Mouse (Mus musculus) ES-E14 (cell line): Measurements from ENCODE around the gene Rnf214. TPM values are rescaled to one million over a fixed set of nuclear protein-coding genes. Genes with fewer than 3 reads are reported as not detected.

Experiments used
- DNase-seq: peaks from one replicate; pipeline ENCODE4 v3.0.0-alpha.2; 2013; ENCODE audit warnings: low read depth, low spot score
- H3K27ac ChIP-seq: 2 replicates; pipeline ENCODE4 v1.5.1; 2012; ENCODE audit warnings: low read depth, mild to moderate bottlenecking, low read length, moderate library complexity, mixed read lengths; ENCODE audit not compliant: poor library complexity, insufficient read depth, severe bottlenecking
- H3K36me3 ChIP-seq: 2 replicates; pipeline ENCODE4 v1.6.1; 2012; ENCODE audit warnings: mild to moderate bottlenecking, low read length, moderate library complexity, mixed read lengths; ENCODE audit not compliant: control insufficient read depth, poor library complexity, insufficient read depth, severe bottlenecking
- H3K4me1 ChIP-seq, 2 experiments: fragments of 150-350 bp in 1 of 2; sonication (generic) in 1 of 2; 2 replicates each; pipeline ENCODE4 v1.6.1; 2012; ENCODE audit warnings: low read length in 2 of 2, mild to moderate bottlenecking in 1 of 2, mixed read lengths in 1 of 2; ENCODE audit not compliant: control insufficient read depth in 2 of 2, insufficient read depth in 2 of 2, poor library complexity in 1 of 2
- H3K4me3 ChIP-seq, 2 experiments: fragments of 150-350 bp in 1 of 2; sonication (generic) in 1 of 2; 2 replicates each; pipeline ENCODE4 v1.5.1; 2012; ENCODE audit warnings: low read length in 2 of 2, low read depth in 1 of 2, mild to moderate bottlenecking in 1 of 2, mixed read lengths in 1 of 2; ENCODE audit not compliant: insufficient read depth in 1 of 2, poor library complexity in 1 of 2, severe bottlenecking in 1 of 2
- H3K9ac ChIP-seq: 2 replicates; pipeline ENCODE4 v1.6.1; 2012; ENCODE audit warnings: low read depth, mild to moderate bottlenecking, low read length, mixed read lengths; ENCODE audit not compliant: poor library complexity, insufficient read depth, severe bottlenecking
- H3K9me3 ChIP-seq: fragments of 150-350 bp; sonication (generic); 2 replicates; pipeline ENCODE4 v1.6.1; 2012; ENCODE audit warnings: low read depth, mild to moderate bottlenecking, low read length; ENCODE audit not compliant: control insufficient read depth, insufficient read depth
- CHD2 ChIP-seq: IDR thresholded peaks from 2 replicates; pipeline ENCODE4 v1.6.1; 2014; ENCODE audit warnings: mild to moderate bottlenecking, low read depth, low read length, inconsistent platforms
- HCFC1 ChIP-seq: IDR thresholded peaks from 2 replicates; pipeline ENCODE4 v1.6.1; 2012; ENCODE audit warnings: low read length, inconsistent platforms, borderline replicate concordance; ENCODE audit not compliant: insufficient read depth
- MAFK ChIP-seq: IDR thresholded peaks from 2 replicates; pipeline ENCODE4 v1.6.1; 2014; ENCODE audit warnings: mild to moderate bottlenecking, low read depth, low read length, inconsistent platforms; ENCODE audit not compliant: insufficient read depth
- ZC3H11A ChIP-seq: IDR thresholded peaks from 2 replicates; pipeline ENCODE4 v1.6.1; 2012; ENCODE audit warnings: low read depth, mild to moderate bottlenecking, inconsistent platforms, low read length, borderline replicate concordance
- ZNF384 ChIP-seq: IDR thresholded peaks from 2 replicates; pipeline ENCODE4 v1.6.1; 2012; ENCODE audit warnings: low read depth, low read length, inconsistent platforms
- in situ Hi-C, 2 experiments: fragments of 600-800 bp; cut with MboI; formaldehyde crosslinking; loops; one replicate each; pipeline ENCODE4 v1.15.1; 2025; ENCODE audit warnings: low sequenced_read_pairs in 2 of 2, inconsistent platforms in 1 of 2; ENCODE audit not compliant: unreplicated experiment in 2 of 2
- total RNA-seq: library from RNA; depleted of rRNA; stranded (reverse); fragments of 300-350 nt; gene quantifications from 2 replicates; pipeline ENCODE4 v1.2.3, GENCODE M21; 2012

The Rnf214 gene
- total RNA-seq, 1 experiment: 13.5 TPM

GRCm38 (mm10) chr9:45910995-45911394 is 4.3 kb upstream of the Rnf214 start:
- Histone ChIP-seq H3K36me3 (peaks cover 22% of the 10 kb centered on the region), H3K9ac (no peak overlapping the region), H3K9me3 (no peaks in the 10 kb centered on the region), H3K27ac (no peak overlapping the region), H3K4me3 (no peak overlapping the region), H3K4me1 (no peaks in the 10 kb centered on the region)
- in situ Hi-C loops: no loop called here
- TF ChIP-seq ZNF384 (no peak), MAFK (no peak), ZC3H11A (no peak), CHD2 (no peak)
- no peak for DNase-seq

GRCm38 (mm10) chr9:45907078-45907428 is 342 bp upstream of the Rnf214 start:
- peak; percentile 3 for DNase-seq
- Histone ChIP-seq H3K9me3 (no peaks in the 10 kb centered on the region), H3K4me1 (no peaks in the 10 kb centered on the region), H3K27ac (no peak overlapping the region), H3K9ac (peak overlapping the region; percentile 82), H3K4me3 (peak overlapping the region; percentile 77 to 86), H3K36me3 (peaks cover 16% of the 10 kb centered on the region)
- in situ Hi-C loops: no loop called here
- TF ChIP-seq CHD2 (no peak), MAFK (no peak), ZC3H11A (no peak), ZNF384 (no peak), HCFC1 (no peak)

GRCm38 (mm10) chr9:45905811-45906237 is 887 bp downstream of the Rnf214 start:
- Histone ChIP-seq H3K9ac (peak overlapping the region; percentile 78), H3K36me3 (peaks cover 10% of the 10 kb centered on the region; the same call in 1 of the 2 replicates), H3K27ac (peak overlapping the region; percentile 16; the same call in 1 of the 2 replicates), H3K4me1 (no peaks in the 10 kb centered on the region), H3K9me3 (no peaks in the 10 kb centered on the region), H3K4me3 (peak overlapping the region; percentile 77 to 86)
- DNase-seq: peak; percentile 8
- TF ChIP-seq ZNF384 (no peak), MAFK (no peak), CHD2 (no peak), ZC3H11A (no peak), HCFC1 (no peak)
- in situ Hi-C loops: no loop called here

- H3K4me3 ChIP-seq: peak overlapping the region in 1 of 2 experiments; percentile 77; a peak in 2 of 4 replicates
- in situ Hi-C loops: no loop called here
- no peak overlapping the region for H3K27ac ChIP-seq
- H3K9ac ChIP-seq: no peak overlapping the region
- DNase-seq: no peak
- TF ChIP-seq MAFK: no peak
- no peak for TF ChIP-seq HCFC1
- no peak for TF ChIP-seq ZNF384
- no peak for TF ChIP-seq ZC3H11A
- TF ChIP-seq CHD2: no peak
- peaks cover 8% of the 10 kb centered on the region; the same call in 1 of the 2 replicates for H3K36me3 ChIP-seq
- H3K9me3 ChIP-seq: no peaks in the 10 kb centered on the region
- H3K4me1 ChIP-seq: no peaks in the 10 kb centered on the region
These were observed 1.5 kb downstream of the Rnf214 start for GRCm38 (mm10) chr9:45905196-45905595.

- Histone ChIP-seq H3K4me1 (no peaks in the 10 kb centered on the region), H3K27ac (no peak overlapping the region), H3K9me3 (no peaks in the 10 kb centered on the region), H3K4me3 (no peak overlapping the region), H3K36me3 (peaks cover 2% of the 10 kb centered on the region), H3K9ac (no peak overlapping the region)
- in situ Hi-C loops: no loop called here
- no peak for TF ChIP-seq HCFC1
- TF ChIP-seq ZC3H11A: no peak
- TF ChIP-seq CHD2: no peak
- TF ChIP-seq ZNF384: no peak
- no peak for DNase-seq
These were observed 13.0 kb downstream of the Rnf214 start for GRCm38 (mm10) chr9:45893681-45894080.
